Mouse (Mus musculus): Measurements from ENCODE around the gene Tfpi.

The Tfpi gene

GRCm38 (mm10) chr2:84473941-84474530, 2.5 kb downstream of the Tfpi start:
- no peak for DNase-seq (ENCODE audit: low spot score)

GRCm38 (mm10) chr2:84467391-84467790, 9.2 kb downstream of the Tfpi start:
- no peak for DNase-seq (ENCODE audit: low spot score)

- DNase-seq (ENCODE audit: low spot score), result no peak
Measured at GRCm38 (mm10) chr2:84464956-84465355, 11.6 kb downstream of the Tfpi start.

GRCm38 (mm10) chr2:84462411-84462810, 14.2 kb downstream of the Tfpi start:
- no peak for DNase-seq (ENCODE audit: low spot score)

GRCm38 (mm10) chr2:84459651-84460177, 16.9 kb downstream of the Tfpi start:
- no peak for DNase-seq (ENCODE audit: low spot score)

- no peak for DNase-seq (ENCODE audit: low spot score)
Measured at GRCm38 (mm10) chr2:84457221-84457620, 19.4 kb downstream of the Tfpi start.

GRCm38 (mm10) chr2:84455236-84455799, 21.3 kb downstream of the Tfpi start:
- peak; percentile 96 for DNase-seq (ENCODE audit: low spot score)

GRCm38 (mm10) chr2:84454551-84455235, 21.9 kb downstream of the Tfpi start:
- DNase-seq (ENCODE audit: low spot score), result peak; percentile 19

GRCm38 (mm10) chr2:84454051-84454450, 22.5 kb downstream of the Tfpi start:
- peak; percentile 75 for DNase-seq (ENCODE audit: low spot score)

GRCm38 (mm10) chr2:84445499-84445898, 31.1 kb downstream of the Tfpi start:
- DNase-seq (ENCODE audit: low spot score), result no peak

- no peak for DNase-seq (ENCODE audit: low spot score)
Measured at GRCm38 (mm10) chr2:84441940-84442339, 34.6 kb downstream of the Tfpi start.

GRCm38 (mm10) chr2:84429724-84430123, 46.9 kb downstream of the Tfpi start:
- DNase-seq (ENCODE audit: low spot score), result peak; percentile 78

GRCm38 (mm10) chr2:84428836-84429235, 47.7 kb downstream of the Tfpi start:
- no peak for DNase-seq (ENCODE audit: low spot score)

GRCm38 (mm10) chr2:84426531-84426930, 50.0 kb downstream of the Tfpi start:
- no peak for DNase-seq (ENCODE audit: low spot score)

GRCm38 (mm10) chr2:84425138-84425537, 51.4 kb downstream of the Tfpi start, which contains the start of gene Calcrl:
Gene Calcrl, minus strand, starts transcription at chr2:84425411.
- peak; percentile 57 for DNase-seq (ENCODE audit: low spot score)

GRCm38 (mm10) chr2:84416501-84416900, 60.1 kb downstream of the Tfpi start:
- DNase-seq (ENCODE audit: low spot score), result no peak

GRCm38 (mm10) chr2:84409796-84410592, 66.6 kb downstream of the Tfpi start:
- no peak for DNase-seq (ENCODE audit: low spot score)

GRCm38 (mm10) chr2:84404834-84405233, 71.7 kb downstream of the Tfpi start:
- DNase-seq (ENCODE audit: low spot score), result no peak

GRCm38 (mm10) chr2:84402713-84403112, 73.9 kb downstream of the Tfpi start:
- no peak for DNase-seq (ENCODE audit: low spot score)

GRCm38 (mm10) chr2:84396557-84396956, 80.0 kb downstream of the Tfpi start:
- DNase-seq (ENCODE audit: low spot score), result no peak

GRCm38 (mm10) chr2:84393236-84393635, 83.3 kb downstream of the Tfpi start:
- no peak for DNase-seq (ENCODE audit: low spot score)

- no peak for DNase-seq (ENCODE audit: low spot score)
Measured at GRCm38 (mm10) chr2:84389075-84389474, 87.5 kb downstream of the Tfpi start.

Data from retina, embryonic 14.5 days (tissue).